22 mouse cellular contexts compared by ENCODE assay signal in the genomic region with DNA sequence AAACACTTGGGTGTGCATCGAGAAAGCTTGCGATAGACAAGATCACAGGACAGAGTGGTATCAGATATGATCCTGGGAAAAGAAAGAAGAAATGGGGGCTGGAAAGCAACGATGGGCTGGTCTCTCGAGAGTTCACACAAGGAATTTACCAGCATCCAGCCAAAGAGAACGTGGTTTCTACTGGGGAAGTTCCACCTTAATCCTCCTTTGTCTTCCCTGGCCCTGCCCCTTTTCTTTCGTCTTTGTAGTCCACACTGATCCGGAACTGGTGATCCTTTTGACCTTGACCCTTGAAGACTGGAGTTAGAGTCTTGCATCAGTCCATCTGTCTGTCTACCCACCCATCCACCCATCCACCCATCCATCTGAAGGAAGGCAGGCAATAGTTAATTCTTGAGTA.
"Had no signal": no experiment of that assay in that cellular context is flagged by ENCODE, and none has a peak within 500 bp of the region (broad histone marks: within the 10 kb centered on the region; RNA-seq: fewer than 3 reads in every experiment).

No protein-coding gene starts in this region.

- DNase-seq: gastrocnemius, postnatal 14 days; gastrocnemius, postnatal 36 days; heart, adult 2 months; heart, postnatal 14 days; heart, postnatal 36 days; kidney, adult 11 months; kidney, adult 2 months; kidney, postnatal 10 days; kidney, postnatal 25 days; kidney, postnatal 4 days; liver; liver, embryonic 13.5 days had no signal

- H3K9me3 ChIP-seq: heart, embryonic 13.5 days; heart, embryonic 15.5 days; hindbrain, embryonic 13.5 days; hindbrain, embryonic 15.5 days; limb, embryonic 10.5 days; limb, embryonic 12.5 days; liver, embryonic 13.5 days; liver, embryonic 15.5 days had no signal

- H3K27ac ChIP-seq: heart, adult 2 months; heart, embryonic 13.5 days; heart, embryonic 15.5 days; hindbrain, embryonic 13.5 days; hindbrain, embryonic 15.5 days; hindbrain, postnatal 0 days; layer of hippocampus, adult 2 months; left cerebral cortex, adult 2 months; limb, embryonic 10.5 days; limb, embryonic 12.5 days; liver, embryonic 13.5 days; liver, embryonic 15.5 days had no signal

- H3K4me1 ChIP-seq: heart, embryonic 15.5 days; hindbrain, embryonic 13.5 days; hindbrain, embryonic 15.5 days; liver, embryonic 13.5 days; liver, embryonic 15.5 days had no signal

- H3K4me3 ChIP-seq: heart, adult 2 months; heart, embryonic 13.5 days; heart, embryonic 15.5 days; hindbrain, embryonic 13.5 days; hindbrain, embryonic 15.5 days; layer of hippocampus, adult 2 months; left cerebral cortex, adult 2 months; limb, embryonic 10.5 days; limb, embryonic 12.5 days; liver, embryonic 13.5 days; liver, embryonic 15.5 days had no signal

- H3K36me3 ChIP-seq: heart, embryonic 13.5 days; heart, embryonic 15.5 days; hindbrain, embryonic 13.5 days; hindbrain, embryonic 15.5 days; limb, embryonic 10.5 days; limb, embryonic 12.5 days; liver, embryonic 13.5 days; liver, embryonic 15.5 days had no signal

- H3K9ac ChIP-seq: heart, embryonic 13.5 days; heart, embryonic 15.5 days; hindbrain, embryonic 13.5 days; hindbrain, embryonic 15.5 days; limb, embryonic 12.5 days; liver, embryonic 13.5 days; liver, embryonic 15.5 days had no signal
